Mouse (Mus musculus) heart, adult 18-20 months (tissue): ENCODE results near the gene Ppp2r3a. TPM values are rescaled to one million over a fixed set of nuclear protein-coding genes. Genes with fewer than 3 reads are reported as not detected.

Experiments used
- DNase-seq, 2 experiments: peaks; one replicate each; pipeline ENCODE4 v3.0.0; 2021 to 2022; ENCODE audit warnings: mixed read lengths in 1 of 2
- long read RNA-seq, 2 experiments: library from polyadenylated mRNA; stranded (forward); transcript quantifications; one replicate each; pipeline ENCODE4 v2.0.0; 2021
- total RNA-seq, 2 experiments: library from RNA; stranded (reverse); gene quantifications; 2 replicates each; pipeline ENCODE4 v1.2.3; 2021

Ppp2r3a gene
- total RNA-seq, result 100 to 1,000 TPM; 206 to 224 TPM
- long read RNA-seq, experiment 1, full-length matches to known transcripts, result 16 of 36 reads
- long read RNA-seq, experiment 1, partial matches to known transcripts, result 6 of 36 reads
- long read RNA-seq, experiment 1, other reads (novel, unspliced or antisense), result 14 of 36 reads
- long read RNA-seq, experiment 2, full-length matches to known transcripts, result 13 of 26 reads
- long read RNA-seq, experiment 2, partial matches to known transcripts, result 3 of 26 reads
- long read RNA-seq, experiment 2, other reads (novel, unspliced or antisense), result 10 of 26 reads

DNA sequence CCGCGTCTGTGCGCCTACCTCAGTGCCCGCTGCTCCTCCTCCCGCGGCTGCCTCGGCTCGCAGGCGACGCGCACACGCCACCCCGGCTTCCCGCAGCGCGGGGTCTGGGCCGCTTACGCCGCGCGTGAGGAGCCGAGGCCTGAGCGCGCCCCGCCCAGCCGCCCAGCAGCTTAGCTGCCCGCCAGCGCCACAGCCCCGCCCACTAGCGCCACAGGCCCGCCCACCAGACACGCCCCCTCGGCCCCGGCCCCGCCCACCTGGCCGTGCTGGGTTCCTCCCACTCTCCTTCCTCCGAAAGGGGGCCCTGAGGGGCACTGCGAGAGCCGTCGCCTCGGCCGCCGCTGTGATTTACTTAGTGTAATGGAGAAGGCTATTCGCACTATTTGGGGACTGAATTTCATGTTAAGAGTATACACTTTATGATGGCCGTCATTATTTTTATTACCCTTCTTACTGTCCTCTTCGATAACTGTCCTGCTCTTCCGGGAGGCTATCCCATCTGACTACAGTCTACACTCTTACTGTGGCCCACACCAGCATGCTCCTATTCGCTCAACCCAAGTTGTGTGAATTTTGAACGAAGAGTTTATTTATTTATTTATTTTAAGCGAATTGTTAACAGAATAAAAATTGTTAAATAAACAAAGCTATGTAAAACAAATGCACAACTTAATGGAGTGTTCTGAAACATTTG is at the start of gene Ppp2r3a:
TSS of gene Ppp2r3a (minus strand) at position 152 of the 694 bp plus-strand sequence.
- peak; percentile 97 to 99 for DNase-seq

DNA sequence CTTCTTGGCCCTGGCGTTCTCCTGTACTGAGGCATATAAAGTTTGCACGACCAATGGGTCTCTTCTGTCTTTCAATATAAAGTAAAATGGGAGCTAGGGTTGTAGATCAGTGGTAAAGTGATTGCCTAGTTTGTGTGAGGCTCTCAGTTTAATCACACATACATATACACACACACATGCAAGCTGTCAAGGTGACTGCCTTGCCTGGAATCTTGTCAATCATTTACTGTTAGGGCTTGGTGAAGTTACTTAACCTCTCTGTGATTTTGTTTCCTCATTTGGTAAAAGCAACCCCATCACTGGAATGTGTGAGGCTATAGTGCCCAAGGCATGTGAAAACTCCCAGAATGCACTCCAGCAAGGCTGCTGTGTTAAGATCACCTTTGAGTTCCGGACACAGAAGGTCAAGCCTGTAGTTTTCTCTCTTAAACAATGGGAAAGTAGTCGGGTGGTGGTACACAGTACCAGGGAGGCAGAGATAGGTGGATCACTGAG is 48.9 kb upstream of the Ppp2r3a start:
- no peak for DNase-seq

GRCm38 (mm10) chr9:101291676-101292660 is 40.4 kb upstream of the Ppp2r3a start:
- DNase-seq, result peak; percentile 18 to 55

- DNase-seq, result no peak
These were observed 39.3 kb upstream of the Ppp2r3a start for GRCm38 (mm10) chr9:101290876-101291275.

GRCm38 (mm10) chr9:101289750-101290149 is 38.2 kb upstream of the Ppp2r3a start:
- DNase-seq, result no peak

- no peak for DNase-seq
These were observed 37.5 kb upstream of the Ppp2r3a start for GRCm38 (mm10) chr9:101288901-101289647.

DNA sequence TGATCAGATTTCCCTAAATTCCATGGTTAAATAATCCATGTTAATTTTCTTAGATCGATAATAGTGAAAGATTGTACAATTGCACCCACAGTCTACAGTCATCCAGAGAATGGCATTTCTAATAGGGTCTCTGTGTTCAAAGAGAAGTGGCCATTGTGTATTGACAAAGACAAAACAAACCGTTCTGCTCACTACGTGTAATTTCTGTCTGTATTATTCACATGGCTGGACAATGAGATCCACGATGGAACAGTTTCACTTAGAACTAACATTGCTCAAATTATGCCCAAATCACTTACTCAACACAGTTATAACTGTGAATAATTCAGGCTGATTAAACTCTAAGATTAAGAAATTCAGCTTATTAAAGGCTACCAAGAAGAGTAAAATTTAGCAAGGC is 35.2 kb upstream of the Ppp2r3a start:
- no peak for DNase-seq

DNA sequence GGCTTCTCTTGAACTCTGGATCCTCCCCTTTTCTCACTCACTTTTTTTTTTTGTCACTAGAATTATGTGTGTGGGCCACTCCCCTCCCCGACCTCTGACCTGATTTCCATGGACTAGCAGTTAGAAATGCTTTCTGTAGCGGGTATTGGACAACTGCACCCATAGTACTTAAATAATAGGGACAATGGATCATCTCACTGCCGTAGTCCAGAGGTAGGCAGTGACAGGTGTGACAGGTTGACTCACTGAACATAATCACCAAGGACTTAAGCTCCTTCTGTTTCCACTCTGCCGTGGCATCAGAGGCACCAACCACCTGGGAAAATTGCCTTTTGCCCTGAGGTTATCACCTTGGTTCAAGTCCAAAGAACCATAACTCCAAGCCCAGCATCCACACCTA is 32.5 kb upstream of the Ppp2r3a start:
- no peak for DNase-seq

DNA sequence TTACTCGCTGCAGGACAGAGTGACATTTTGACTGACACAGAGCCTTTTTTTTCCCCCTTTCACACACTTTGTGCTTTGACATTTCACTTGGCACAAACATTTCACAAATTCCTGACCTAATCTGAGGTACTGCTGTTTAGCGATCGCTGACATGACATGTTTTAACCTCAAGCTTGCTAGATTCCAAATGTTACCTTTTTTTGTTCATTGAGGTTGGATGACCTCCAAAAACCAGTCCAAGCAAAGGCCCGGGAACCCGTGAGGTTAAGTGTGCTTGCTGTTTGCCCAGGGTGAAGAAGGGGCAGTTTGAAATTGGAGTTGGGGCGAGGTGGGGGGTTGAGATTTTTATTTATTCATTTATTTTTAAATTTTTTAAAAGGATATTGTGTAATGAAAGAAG is 31.1 kb upstream of the Ppp2r3a start:
- no peak for DNase-seq

DNA sequence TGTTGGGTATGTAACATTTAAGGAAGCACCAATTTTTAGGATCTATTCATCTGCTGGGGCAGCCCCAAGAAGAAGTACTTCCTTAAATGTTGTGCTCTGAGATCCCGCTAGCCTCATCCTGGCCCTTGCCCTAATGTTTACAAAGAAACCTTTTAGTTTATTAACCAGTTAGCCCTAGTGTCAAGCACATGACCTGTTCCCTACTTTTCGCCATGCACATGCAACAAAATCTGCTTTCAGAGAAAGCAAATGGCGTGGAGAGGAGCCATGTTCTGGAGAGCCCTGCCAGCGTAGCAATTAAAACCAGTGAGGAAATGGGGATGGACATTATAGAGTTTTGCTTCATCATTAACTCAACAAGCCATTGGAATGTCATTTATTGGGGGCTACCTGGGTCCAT is 30.3 kb upstream of the Ppp2r3a start:
- DNase-seq, result no peak

GRCm38 (mm10) chr9:101281326-101281725 is 29.7 kb upstream of the Ppp2r3a start:
- DNase-seq, result no peak

DNA sequence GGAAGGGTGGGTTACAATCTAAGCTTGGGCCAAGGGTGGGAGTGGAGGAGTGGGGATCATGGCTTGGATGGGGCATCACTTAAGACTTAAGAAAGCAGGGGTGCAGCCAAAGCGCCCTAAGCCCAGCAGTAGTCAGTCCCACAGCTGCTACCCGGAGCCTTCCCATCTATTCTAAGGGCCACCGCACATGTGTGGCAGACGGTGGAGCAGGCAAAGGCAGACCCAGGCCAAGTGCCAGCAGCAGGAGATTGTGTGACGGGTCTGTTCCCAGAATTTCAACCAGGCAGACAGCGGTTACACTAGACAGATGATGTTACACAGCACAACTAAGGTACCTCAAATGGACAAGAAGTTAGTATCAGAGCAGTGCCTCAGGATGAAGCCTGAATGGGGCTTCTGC is 29.3 kb upstream of the Ppp2r3a start:
- DNase-seq, result no peak

DNA sequence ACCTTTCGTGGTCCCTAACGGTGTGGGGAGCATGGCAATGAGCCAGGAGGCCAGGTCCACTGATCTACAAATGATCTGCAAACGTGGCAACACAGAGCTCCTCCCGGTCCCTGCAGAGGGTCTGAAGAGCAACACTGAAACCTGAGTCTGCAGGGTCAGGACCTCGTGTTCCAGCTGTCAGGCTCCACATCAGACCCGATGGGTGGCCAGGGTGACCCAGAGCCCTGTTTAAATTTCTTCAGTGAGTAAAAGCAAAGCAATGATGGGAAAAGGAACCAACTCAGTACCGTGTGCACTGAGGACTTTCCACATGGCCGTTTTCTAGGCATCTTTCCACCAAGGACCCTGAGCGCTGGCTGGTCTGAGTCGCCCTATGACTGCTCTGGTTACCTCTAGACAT is 28.6 kb upstream of the Ppp2r3a start:
- no peak for DNase-seq

- no peak for DNase-seq
These were observed 21.1 kb upstream of the Ppp2r3a start for GRCm38 (mm10) chr9:101272715-101273114.

DNA sequence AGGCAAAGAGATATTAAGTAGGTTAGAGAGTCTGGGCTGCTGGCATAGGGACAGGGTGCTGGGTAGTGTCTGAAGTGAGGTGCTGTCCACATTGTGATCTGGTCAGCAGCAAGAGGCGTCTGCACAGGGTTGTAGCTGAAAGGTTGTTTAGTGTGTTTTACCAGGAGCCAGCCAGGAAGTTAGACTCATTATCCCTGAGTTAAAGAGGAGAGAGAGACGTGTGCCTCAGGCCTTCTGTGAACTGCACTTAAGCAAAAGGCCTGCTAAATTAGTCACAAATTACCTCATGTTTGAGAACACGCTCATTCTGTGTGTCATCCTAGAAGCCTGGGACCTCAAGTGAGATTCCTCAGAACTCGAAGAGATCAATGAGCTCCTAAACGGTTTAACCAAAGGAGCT is 18.4 kb upstream of the Ppp2r3a start:
- DNase-seq, result no peak

DNA sequence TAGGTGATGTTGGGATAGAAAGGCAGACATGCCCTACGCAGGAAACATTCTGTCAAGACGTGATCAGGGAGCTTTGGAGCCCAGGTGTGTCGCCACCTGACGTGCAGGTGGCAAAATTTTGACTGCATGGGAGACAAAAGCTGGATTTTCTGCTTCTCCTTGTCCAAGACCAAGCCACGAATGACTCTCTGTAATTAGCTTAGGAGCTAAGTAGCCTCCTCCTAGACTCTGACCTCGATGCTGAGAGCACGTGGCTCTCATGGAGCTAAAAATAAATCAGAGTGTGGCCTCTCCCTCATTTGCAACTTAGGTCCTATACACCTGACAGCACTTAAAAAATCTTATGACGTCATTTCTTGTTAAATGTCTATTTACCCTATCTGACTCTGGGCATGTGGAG is 14.4 kb upstream of the Ppp2r3a start:
- no peak for DNase-seq

DNA sequence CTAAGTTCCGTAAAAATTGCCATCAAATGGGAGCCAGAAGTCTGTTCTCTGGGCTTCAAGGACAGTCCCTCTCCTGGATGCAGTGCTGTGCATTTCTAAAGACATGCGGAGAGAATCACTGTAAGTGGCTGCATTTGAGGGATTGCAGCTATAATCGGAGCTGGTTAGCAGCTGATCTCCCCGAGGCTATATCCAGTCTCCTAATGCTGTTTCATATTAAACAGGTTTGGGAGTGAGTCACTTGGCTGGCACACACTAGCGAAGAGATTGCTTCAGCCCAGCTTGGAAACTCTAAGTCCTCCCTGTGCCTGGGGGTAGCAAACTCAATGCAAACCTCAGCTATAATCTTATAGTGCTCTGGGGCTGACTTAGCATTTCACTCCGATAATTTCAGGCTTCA is 14.0 kb upstream of the Ppp2r3a start:
- no peak for DNase-seq

- DNase-seq, result no peak
These were observed 11.2 kb upstream of the Ppp2r3a start for GRCm38 (mm10) chr9:101262815-101263214.

DNA sequence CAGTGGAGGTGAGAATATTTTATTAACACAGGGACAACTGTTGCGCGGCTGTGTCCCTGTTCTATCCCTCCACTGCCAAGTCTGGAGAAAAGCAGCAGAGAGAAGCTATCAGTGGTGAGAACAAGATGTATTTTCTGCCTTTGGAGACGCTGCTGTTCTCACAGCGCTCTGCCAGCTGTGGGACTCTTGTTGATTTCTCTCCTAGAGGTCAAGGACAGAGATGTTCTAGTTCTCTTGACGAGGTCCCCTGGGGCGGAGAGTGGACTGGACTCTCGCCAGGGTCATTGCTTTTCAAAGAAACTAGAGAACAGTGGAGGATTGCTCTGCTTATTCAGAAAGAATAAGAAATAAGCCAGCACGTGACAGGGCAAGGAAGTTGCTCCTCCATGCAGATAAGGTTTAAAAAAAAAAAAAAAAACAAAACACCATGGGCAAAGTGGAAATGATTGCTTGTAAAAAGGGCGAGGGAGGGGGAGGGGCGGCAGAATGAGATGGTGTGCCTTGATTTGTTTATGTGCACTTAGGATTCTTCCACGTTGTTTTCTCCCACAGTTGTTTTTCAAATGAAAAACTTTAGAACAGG is 10.5 kb upstream of the Ppp2r3a start:
- DNase-seq, result peak; percentile 93

GRCm38 (mm10) chr9:101261443-101261842 is 9.8 kb upstream of the Ppp2r3a start:
- DNase-seq, result peak; percentile 15 to 33

DNA sequence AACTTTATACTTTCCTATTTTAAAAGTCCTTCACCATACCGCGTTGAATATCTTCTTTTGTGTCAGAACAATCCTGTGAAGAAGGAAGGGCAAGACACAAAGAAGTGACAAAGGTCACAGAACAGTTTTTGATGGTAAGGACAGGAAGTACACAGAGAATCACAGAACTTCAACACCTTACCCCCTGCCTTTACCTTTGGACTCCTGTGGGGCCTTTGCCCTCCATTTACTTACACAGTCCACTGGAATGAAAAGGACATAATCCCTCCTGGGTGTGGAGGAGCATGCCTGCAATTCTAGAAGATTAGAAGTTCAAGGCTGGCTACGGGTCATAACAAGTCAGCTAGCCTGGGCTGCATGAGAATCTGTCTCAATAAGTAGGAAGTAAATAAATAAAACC is 1.5 kb upstream of the Ppp2r3a start:
- DNase-seq, result no peak
